Mouse (Mus musculus) midbrain, embryonic 14.5 days (tissue): ENCODE measurements around the gene Jade3. TPM values are rescaled to one million over a fixed set of nuclear protein-coding genes. Genes with fewer than 3 reads are reported as not detected.

Source experiments
- ATAC-seq: fragments of 200-750 bp; cut with Nextera tagmentation; 2 replicates; pipeline ENCODE4 v1.8.0; 2017; ENCODE audit warnings: moderate number of reproducible peaks, moderate library complexity; ENCODE audit not compliant: low FRiP score, low TSS enrichment
- DNase-seq: peaks from one replicate; pipeline ENCODE4 v3.0.0-alpha.2; 2015
- H3K27ac ChIP-seq: fragments of 300-500 bp; sonication (generic); replicated peaks from 2 replicates; pipeline ENCODE4 v1.5.1; 2014; ENCODE audit warnings: mild to moderate bottlenecking, low read depth, low read length, moderate library complexity
- H3K27me3 ChIP-seq: fragments of 300-500 bp; sonication (generic); 2 replicates; pipeline ENCODE4 v1.6.1; 2014; ENCODE audit warnings: low read length, control low read depth, mixed read lengths; ENCODE audit not compliant: control insufficient read depth, insufficient read depth
- H3K36me3 ChIP-seq: fragments of 300-500 bp; sonication (generic); 2 replicates; pipeline ENCODE4 v1.6.1; 2014; ENCODE audit warnings: low read length, control low read depth; ENCODE audit not compliant: control insufficient read depth, insufficient read depth
- H3K4me1 ChIP-seq: fragments of 300-500 bp; sonication (generic); 2 replicates; pipeline ENCODE4 v1.6.1; 2014; ENCODE audit warnings: mild to moderate bottlenecking, antibody characterized with exemption, low read length, control low read depth; ENCODE audit not compliant: control insufficient read depth, insufficient read depth
- H3K4me2 ChIP-seq: fragments of 300-500 bp; sonication (generic); 2 replicates; pipeline ENCODE4 v1.6.1; 2014; ENCODE audit warnings: mild to moderate bottlenecking, low read length, moderate library complexity
- H3K4me3 ChIP-seq: fragments of 300-500 bp; sonication (generic); replicated peaks from 2 replicates; pipeline ENCODE4 v1.5.1; 2014; ENCODE audit warnings: low read depth, low read length
- H3K9ac ChIP-seq: fragments of 300-500 bp; sonication (generic); replicated peaks from 2 replicates; pipeline ENCODE4 v1.6.1; 2014; ENCODE audit warnings: mild to moderate bottlenecking, low read length, moderate library complexity
- H3K9me3 ChIP-seq: fragments of 300-500 bp; sonication (generic); 2 replicates; pipeline ENCODE4 v1.6.1; 2016; ENCODE audit warnings: low read length, control low read depth, mixed read lengths; ENCODE audit not compliant: control insufficient read depth
- WGBS: fragments of 180-500 bp; shearing (Covaris S2); extraction: QIAGEN DNeasy Blood & Tissue Kit; methylation state at CpG from one replicate; pipeline ENCODE4 v1.1.7; 2014; 5-methylcytosine and 5-hydroxymethylcytosine counted together
- polyA plus RNA-seq: library from polyadenylated mRNA; unstranded; fragments of >200 nt; fragmentation: Nextera tagmentation; extraction: Ambion mirVana; gene quantifications from 2 replicates; pipeline ENCODE4 v1.2.1, GENCODE M21; 2014

Jade3 gene
- polyA plus RNA-seq, 1 experiment from 2014 or later, result 7.8 TPM

GRCm38 (mm10) chrX:20411382-20411781 is 14.1 kb upstream of the Jade3 start:
- 92% methylated on average over 4 of the region's 4 CpGs for WGBS
- H3K9me3 ChIP-seq, result no peaks in the 10 kb centered on the region
- H3K27ac ChIP-seq, result no peak overlapping the region
- H3K27me3 ChIP-seq, result no peaks in the 10 kb centered on the region
- DNase-seq (no peak), ATAC-seq (no peak)
- no peaks in the 10 kb centered on the region for H3K4me1 ChIP-seq
- H3K9ac ChIP-seq, result no peak overlapping the region
- no peaks in the 10 kb centered on the region for H3K36me3 ChIP-seq
- H3K4me2 ChIP-seq, result no peak overlapping the region
- H3K4me3 ChIP-seq, result no peak overlapping the region

- Histone ChIP-seq H3K27ac (no peak overlapping the region), H3K9ac (no peak overlapping the region), H3K27me3 (no peaks in the 10 kb centered on the region), H3K9me3 (no peaks in the 10 kb centered on the region), H3K4me1 (no peaks in the 10 kb centered on the region), H3K36me3 (no peaks in the 10 kb centered on the region), H3K4me2 (no peak overlapping the region), H3K4me3 (no peak overlapping the region)
- no peak for ATAC-seq
- DNase-seq, result no peak
- 88% methylated on average over 3 of the region's 3 CpGs for WGBS
Measured at GRCm38 (mm10) chrX:20412221-20412620, 13.3 kb upstream of the Jade3 start.

DNA sequence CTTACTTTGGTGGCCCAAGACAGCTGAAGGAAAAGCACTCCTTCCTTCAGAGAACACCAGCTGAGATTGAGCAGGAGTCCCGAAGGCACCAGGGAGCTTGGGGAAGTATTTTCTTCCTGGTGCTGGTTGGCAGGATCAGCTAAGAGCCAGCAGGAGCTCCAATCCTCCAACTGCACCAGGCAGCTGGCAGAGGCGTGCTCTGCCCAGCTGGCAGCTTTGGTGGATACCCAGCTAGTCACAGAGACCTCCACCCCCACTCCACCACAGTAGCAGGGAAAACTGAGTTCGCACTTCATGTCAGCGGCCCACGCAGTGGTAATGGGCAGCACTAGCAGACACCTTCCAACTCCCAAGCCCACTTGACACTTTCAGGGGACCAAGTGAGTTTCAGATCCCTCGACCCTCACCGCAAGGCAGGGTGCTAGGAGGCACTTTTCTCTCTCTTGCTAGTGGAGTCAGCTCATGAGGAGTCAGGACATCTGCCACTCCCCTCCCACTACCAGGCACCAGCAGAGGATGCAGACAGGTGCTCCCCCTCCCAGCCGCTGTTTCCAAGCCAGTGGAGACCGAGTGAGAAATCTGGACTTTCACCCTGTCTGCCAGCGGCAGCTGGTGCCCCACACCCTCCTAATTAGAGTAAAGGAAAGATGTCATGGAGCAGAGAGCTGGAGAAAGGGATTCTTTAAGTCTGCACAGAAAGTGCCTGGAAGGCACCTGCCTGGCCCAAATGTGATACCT is 10.4 kb upstream of the Jade3 start:
- H3K27ac ChIP-seq, result no peak overlapping the region
- ATAC-seq, result no peak
- no peak for DNase-seq

GRCm38 (mm10) chrX:20418461-20418860 is 7.0 kb upstream of the Jade3 start:
- no peaks in the 10 kb centered on the region for H3K36me3 ChIP-seq
- H3K27me3 ChIP-seq, result no peaks in the 10 kb centered on the region
- H3K4me3 ChIP-seq, result no peak overlapping the region
- no peaks in the 10 kb centered on the region for H3K9me3 ChIP-seq
- no peak for ATAC-seq
- H3K9ac ChIP-seq, result no peak overlapping the region
- no peaks in the 10 kb centered on the region for H3K4me1 ChIP-seq
- WGBS, result 88% methylated on average over 2 of the region's 2 CpGs
- no peak overlapping the region for H3K4me2 ChIP-seq
- no peak for DNase-seq
- no peak overlapping the region for H3K27ac ChIP-seq

More for the DNA sequence above, 10.4 kb upstream of the Jade3 start:
- no peaks in the 10 kb centered on the region for H3K4me1 ChIP-seq
- no peaks in the 10 kb centered on the region for H3K9me3 ChIP-seq
- H3K4me2 ChIP-seq, result no peak overlapping the region
- no peak overlapping the region for H3K4me3 ChIP-seq
- H3K27me3 ChIP-seq, result no peaks in the 10 kb centered on the region
- H3K36me3 ChIP-seq, result no peaks in the 10 kb centered on the region
- 57% methylated on average over 10 of the region's 10 CpGs for WGBS
- no peak overlapping the region for H3K9ac ChIP-seq

DNA sequence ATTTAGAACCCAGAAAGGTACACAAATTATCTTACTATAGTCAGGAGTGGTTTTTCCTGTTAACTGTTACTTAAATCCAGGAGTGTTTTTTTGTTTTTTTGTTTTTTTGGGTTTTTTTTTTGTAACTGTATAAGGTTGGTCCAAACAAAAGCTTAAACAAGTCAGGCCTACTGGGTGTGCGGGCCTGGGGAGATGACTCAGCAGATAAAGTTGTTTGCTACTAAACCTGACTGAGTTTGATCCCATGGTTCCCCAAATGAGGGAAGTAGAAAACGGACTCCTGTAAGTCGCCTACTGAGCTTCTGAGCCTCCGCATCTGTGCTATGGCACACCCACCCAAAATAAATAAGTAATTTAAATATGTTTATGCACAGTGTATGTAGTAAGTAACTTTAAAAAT is 6.0 kb upstream of the Jade3 start:
- Histone ChIP-seq H3K4me3 (no peak overlapping the region), H3K9ac (no peak overlapping the region), H3K4me2 (no peak overlapping the region), H3K9me3 (no peaks in the 10 kb centered on the region), H3K27me3 (no peaks in the 10 kb centered on the region), H3K4me1 (no peaks in the 10 kb centered on the region), H3K36me3 (no peaks in the 10 kb centered on the region), H3K27ac (no peak overlapping the region)
- no peak for DNase-seq
- ATAC-seq, result no peak
- WGBS, result 80% methylated on average over 4 of the region's 4 CpGs

- H3K9me3 ChIP-seq, result no peaks in the 10 kb centered on the region
- peak overlapping the region; percentile 57 for H3K4me3 ChIP-seq
- H3K27me3 ChIP-seq, result no peaks in the 10 kb centered on the region
- H3K36me3 ChIP-seq, result no peaks in the 10 kb centered on the region
- H3K4me1 ChIP-seq, result 0 out of 2 replicates have a peak, but pooled peaks cover 5% of the 10 kb centered on the region
- ATAC-seq, result no peak; the same call in 1 of the 2 replicates
- DNase-seq, result peak; percentile 47
- 21% methylated on average over 43 of the region's 51 CpGs for WGBS
- peak overlapping the region; percentile 87 for H3K27ac ChIP-seq
- H3K4me2 ChIP-seq, result peak overlapping the region; percentile 53
- peak overlapping the region; percentile 64 for H3K9ac ChIP-seq
Measured at GRCm38 (mm10) chrX:20425839-20426449, 456 bp downstream of the Jade3 start.

GRCm38 (mm10) chrX:20483213-20483612 is 57.7 kb downstream of the Jade3 start:
- 83% methylated on average over 2 of the region's 2 CpGs for WGBS
- Histone ChIP-seq H3K9ac (no peak overlapping the region), H3K36me3 (peaks cover 6% of the 10 kb centered on the region; the same call in 1 of the 2 replicates), H3K4me1 (no peaks in the 10 kb centered on the region), H3K9me3 (no peaks in the 10 kb centered on the region), H3K27ac (no peak overlapping the region), H3K27me3 (no peaks in the 10 kb centered on the region), H3K4me3 (no peak overlapping the region), H3K4me2 (no peak overlapping the region)
- no peak for ATAC-seq
- no peak for DNase-seq

DNA sequence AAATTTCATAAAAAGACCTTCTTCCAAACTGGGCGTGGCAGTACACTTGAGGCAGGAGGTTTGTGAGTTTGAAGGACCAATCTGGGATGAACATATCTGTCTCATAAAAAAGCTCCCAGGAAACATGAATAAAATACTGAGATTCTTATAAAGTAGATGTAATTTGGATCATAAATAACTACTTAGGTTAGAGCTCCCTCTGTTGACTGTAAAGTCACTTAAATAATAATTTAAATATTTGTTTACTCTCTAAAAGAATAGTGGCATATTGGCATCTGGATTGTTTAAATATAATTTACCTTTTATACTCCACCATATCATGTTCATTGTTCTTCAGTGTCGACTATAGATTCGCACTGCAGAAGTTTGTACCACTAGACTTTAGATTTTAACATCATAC is 72.2 kb downstream of the Jade3 start:
- H3K4me2 ChIP-seq, result no peak overlapping the region
- WGBS, result 86% methylated on average over 3 of the region's 3 CpGs
- H3K4me1 ChIP-seq, result no peaks in the 10 kb centered on the region
- H3K9me3 ChIP-seq, result no peaks in the 10 kb centered on the region
- ATAC-seq (no peak), DNase-seq (peak; percentile 17)
- no peaks in the 10 kb centered on the region for H3K27me3 ChIP-seq
- no peak overlapping the region for H3K9ac ChIP-seq
- H3K36me3 ChIP-seq, result peaks cover 8% of the 10 kb centered on the region; the same call in 1 of the 2 replicates
- H3K27ac ChIP-seq, result no peak overlapping the region
- no peak overlapping the region for H3K4me3 ChIP-seq
